Mouse (Mus musculus): ENCODE measurements around the gene Zfp511.
A peak's percentile ranks its signal among the peaks of the same experiment; 100 is the strongest.

Gene Zfp511

GRCm38 (mm10) chr7:140036281-140037170 is at the start of gene Zfp511, which contains the start of gene Tubgcp2:
TSS of gene Zfp511 (plus strand) at chr7:140036391.
TSS of gene Tubgcp2 (minus strand) at chr7:140036669.
- DNase-seq (ENCODE audit: low read depth, low spot score): peak; percentile 92

DNA sequence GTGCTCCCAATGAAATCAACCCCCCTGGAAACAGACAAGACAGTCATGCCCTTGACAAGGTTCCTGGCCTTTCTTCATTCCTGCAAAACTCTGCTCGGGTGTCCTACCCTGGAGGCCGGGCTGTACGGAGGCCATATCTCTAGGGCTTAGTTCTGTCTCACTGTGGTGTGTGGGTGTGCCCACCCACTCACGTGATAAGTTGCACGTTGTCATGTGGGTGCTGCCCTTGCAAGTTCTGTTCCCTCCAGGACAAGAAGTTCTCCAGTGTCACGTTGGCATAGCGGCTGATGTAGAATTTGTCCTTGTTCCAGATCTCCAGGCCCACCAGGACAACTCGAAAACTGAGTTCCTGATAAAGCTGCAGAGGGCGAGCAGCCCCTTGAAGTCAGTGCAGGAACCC is 47.9 kb upstream of the Zfp511 start:
- no peak for DNase-seq (ENCODE audit: low read depth, low spot score)

- no peak for DNase-seq (ENCODE audit: low read depth, low spot score)
Observed at GRCm38 (mm10) chr7:139990864-139991394, 45.3 kb upstream of the Zfp511 start.

- DNase-seq (ENCODE audit: low read depth, low spot score): no peak
Observed at GRCm38 (mm10) chr7:139992406-139992805, 43.8 kb upstream of the Zfp511 start, which contains the start of gene Adam8. TSS of gene Adam8 (minus strand) at chr7:139992562.

DNA sequence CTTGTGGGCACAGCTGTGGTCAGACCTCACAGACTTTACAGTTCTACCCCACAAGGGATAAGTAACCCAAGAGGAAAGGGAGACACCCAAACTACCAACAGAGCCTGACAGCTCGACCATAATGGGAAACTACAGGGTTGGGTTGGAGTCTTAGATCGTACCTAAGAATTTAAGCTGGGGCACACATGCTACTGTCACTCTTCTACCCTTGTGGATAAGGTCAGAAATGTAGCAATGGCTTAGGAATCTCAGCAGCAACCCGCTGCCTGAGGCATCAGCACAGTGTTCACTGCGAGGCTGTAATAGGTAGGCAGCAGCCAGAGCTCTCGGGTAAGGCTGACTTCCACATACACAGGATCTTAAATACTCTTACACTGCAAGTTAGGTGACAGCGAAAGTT is 42.7 kb upstream of the Zfp511 start:
- DNase-seq (ENCODE audit: low read depth, low spot score): no peak

DNA sequence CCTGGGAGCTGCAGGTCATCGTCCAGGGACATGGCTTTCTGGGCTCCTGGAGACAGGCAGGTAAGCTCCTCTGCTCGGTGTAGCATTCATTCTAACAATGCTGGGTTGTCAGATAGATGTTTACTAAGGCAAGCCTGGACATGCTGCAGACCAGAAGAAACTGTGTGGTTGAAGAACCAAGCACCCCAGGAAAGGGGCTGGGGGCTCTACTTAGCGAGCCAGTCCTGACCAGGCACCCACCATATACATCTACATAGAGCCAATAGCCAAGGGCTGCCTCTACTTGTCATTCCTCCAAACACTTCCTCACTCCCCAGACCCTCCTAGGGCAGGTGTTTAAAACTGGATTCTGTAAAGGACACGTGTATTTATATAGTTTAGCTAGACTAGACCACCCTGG is 42.0 kb upstream of the Zfp511 start:
- no peak for DNase-seq (ENCODE audit: low read depth, low spot score)

DNA sequence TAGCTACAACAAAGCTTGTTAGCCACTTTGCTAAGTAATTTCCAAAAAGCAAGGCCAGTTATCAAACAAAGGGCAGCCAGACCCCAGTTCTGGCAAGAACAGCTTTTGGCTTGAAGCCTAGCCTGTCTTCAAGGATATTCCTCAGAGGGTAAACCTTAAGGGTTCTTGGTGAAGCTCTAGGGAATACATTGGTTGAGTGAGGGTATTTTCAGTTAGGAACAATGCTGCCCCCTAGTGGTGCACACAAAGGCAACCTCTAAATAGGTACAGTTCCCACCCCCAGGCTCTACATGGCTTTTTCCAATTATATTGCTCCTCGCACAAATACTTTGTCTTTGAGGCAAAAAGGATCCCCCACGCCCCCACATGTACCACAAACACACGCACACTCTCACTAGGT is 41.5 kb upstream of the Zfp511 start:
- DNase-seq (ENCODE audit: low read depth, low spot score): peak; percentile 47

GRCm38 (mm10) chr7:139998691-139999350 is 37.4 kb upstream of the Zfp511 start:
- DNase-seq (ENCODE audit: low read depth, low spot score): no peak

- DNase-seq (ENCODE audit: low read depth, low spot score): peak; percentile 50
Observed at GRCm38 (mm10) chr7:140001086-140001740, 35.0 kb upstream of the Zfp511 start.

DNA sequence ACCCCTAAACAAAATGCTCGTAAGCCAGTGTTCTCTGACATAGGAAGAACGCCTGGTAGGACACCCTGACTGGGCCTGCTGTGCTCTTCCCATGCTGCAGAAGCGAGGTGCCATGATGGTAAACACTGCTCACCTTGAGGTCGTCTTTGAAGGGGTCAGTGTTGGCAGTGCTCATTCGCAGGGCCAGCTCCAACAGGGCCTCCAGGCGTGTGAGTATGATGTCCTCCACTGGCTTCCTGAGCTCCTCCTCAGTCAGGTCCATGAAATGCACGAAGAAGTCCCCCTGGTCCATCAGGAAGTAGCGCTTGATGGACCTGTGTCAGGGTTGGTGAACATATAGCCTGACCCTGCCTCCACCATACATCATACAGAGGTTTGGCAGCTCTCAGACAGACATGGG is 31.5 kb upstream of the Zfp511 start:
- DNase-seq (ENCODE audit: low read depth, low spot score): no peak

- no peak for DNase-seq (ENCODE audit: low read depth, low spot score)
Observed at GRCm38 (mm10) chr7:140006861-140007611, 29.2 kb upstream of the Zfp511 start.

GRCm38 (mm10) chr7:140007781-140008180 is 28.4 kb upstream of the Zfp511 start:
- no peak for DNase-seq (ENCODE audit: low read depth, low spot score)

GRCm38 (mm10) chr7:140011336-140011735 is 24.9 kb upstream of the Zfp511 start:
- no peak for DNase-seq (ENCODE audit: low read depth, low spot score)

DNA sequence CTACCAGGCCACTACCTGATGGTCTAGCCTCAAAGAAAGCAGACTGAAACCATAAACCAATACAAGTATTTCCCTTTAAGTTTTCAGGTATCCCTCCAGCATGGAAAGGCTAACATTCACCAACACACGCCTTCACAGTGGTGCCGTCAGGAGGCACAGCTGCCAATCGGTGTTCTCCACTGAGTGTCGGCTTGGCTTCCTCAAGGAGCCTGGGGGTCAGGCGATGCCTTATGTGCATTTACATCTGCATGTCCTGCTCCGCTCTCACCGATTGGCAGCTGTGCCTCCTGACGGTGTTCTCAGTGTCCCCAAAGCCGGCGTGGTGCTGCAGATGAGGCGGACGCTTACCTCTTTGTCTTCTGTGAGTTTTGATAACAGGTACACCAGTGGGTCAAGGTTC is 4.4 kb upstream of the Zfp511 start:
- DNase-seq (ENCODE audit: low read depth, low spot score): no peak

- DNase-seq (ENCODE audit: low read depth, low spot score): no peak
Observed at GRCm38 (mm10) chr7:140032366-140032765, 3.8 kb upstream of the Zfp511 start.

DNA sequence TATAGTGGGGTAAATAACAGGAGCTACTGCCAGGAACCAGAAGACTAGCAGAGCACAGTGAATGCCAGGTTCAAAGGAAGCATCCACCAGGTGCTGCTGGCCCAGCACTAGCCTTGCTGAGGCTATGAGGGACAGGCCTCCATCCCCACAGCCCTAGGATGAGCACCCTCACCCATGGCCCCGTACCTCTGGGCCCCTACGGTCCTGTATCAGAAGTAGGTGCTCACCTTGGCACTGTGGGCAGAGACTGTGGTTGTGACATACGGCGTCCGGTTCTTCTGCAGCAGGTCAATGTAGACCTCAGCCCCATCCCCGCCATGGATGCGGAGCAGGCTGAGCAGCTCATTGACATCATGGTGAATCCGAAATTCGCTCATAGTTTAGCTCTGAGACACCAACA is 2.8 kb upstream of the Zfp511 start:
- no peak for DNase-seq (ENCODE audit: low read depth, low spot score)

GRCm38 (mm10) chr7:140035456-140035855 is 735 bp upstream of the Zfp511 start:
- DNase-seq (ENCODE audit: low read depth, low spot score): no peak

DNA sequence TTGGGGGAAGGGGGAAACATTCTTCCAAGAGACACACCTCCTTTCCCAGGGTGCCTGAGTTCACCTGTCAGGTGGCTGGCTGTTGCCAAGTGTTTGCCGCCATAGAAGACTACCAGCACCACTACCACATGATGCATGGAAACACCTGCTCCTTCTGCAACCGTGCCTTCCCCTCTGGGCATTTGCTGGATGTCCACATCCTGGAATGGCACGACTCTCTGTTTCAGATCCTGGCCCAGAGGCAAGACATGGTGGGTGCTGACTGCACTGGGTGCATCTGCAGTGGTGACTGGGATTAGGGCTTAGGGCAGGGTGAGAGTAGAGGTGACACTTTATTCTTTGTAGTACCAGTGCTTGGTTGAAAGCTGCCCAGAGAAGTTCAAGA is 972 bp downstream of the Zfp511 start:
- DNase-seq (ENCODE audit: low read depth, low spot score): no peak

DNA sequence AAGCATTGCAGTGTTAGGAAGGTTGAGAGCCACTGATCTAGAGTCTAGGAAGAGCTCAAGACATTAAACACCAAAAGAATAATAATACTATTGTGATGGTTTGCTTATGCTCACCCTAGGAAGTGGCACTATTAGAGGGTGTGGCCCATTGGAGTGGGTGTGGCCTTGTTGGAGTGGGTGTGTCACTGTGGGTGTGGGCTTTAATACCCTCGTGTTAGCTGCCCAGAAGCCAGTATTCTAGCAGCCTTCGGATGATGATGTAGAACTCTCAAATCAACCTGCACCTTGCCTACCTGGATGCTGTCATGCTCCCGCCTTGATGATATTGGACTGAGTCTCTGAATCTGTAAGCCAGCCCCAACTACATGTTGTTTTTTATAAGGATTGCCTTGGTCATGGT is 6.5 kb downstream of the Zfp511 start:
- no peak for DNase-seq (ENCODE audit: low read depth, low spot score)

GRCm38 (mm10) chr7:140045546-140045945 is 9.4 kb downstream of the Zfp511 start:
- DNase-seq (ENCODE audit: low read depth, low spot score): no peak

DNA sequence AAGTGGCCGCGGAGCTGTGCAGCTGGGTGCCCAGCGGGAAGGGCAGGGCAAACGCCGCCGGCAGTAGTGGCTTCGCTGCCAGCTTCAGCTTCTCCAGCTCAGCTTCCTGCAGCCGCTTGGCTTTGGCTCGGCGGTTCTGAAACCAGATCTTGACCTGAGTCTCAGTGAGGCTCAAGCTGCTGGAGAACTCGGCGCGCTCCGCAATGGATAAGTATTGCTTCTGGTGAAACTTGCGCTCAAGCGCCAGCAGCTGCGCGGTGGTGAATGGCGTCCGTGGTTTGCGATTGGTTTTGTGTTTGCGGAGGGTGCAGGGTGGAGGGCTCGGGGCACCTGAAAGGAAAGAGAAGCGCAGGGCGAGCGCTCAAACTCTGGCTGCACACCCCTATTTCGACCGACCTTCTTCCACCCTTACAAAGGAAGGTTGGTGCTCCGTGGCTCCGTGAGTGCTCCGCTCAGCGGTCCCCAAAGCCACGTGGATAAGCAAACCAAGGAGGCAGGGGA is 11.7 kb downstream of the Zfp511 start:
- DNase-seq (ENCODE audit: low read depth, low spot score): no peak

Data from retina, adult 2 months (tissue).